Mouse (Mus musculus) yolk sac, embryonic 10.5 days (tissue): Measurements from ENCODE around the gene Pfkl.
"Not testable (repeated sequence)": the region's sequence is repeated elsewhere in the genome, so short reads cannot be mapped to it uniquely, and the experiment has no call there.

Experiments used
- DNase-seq: peaks from one replicate; pipeline ENCODE4 v3.0.0-alpha.2; 2017; ENCODE audit warnings: low spot score

The Pfkl gene

GRCm38 (mm10) chr10:78009945-78010293, at the start of gene Pfkl:
TSS of gene Pfkl (minus strand) at chr10:78010083.
- DNase-seq = no peak

DNA sequence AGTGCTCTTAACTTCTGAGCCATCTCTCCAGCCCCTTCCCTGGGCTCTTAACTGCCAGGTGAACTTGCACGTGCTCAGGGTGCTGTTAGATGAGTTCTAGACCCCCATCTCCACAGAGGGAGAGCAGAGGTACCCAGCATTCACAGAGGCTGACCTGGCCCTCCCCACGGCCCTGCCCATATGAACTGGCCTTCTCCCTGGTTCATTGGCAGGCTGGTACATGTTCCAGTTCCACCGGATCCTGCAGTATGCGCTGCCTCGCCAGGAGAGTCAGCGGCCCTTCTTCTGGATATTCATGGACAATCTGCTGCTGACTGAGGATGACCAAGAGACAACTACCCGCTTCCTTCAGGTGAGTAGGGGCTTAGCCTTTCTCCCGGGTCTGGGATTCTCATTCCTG, 47.2 kb upstream of the Pfkl start:
- DNase-seq = no peak

GRCm38 (mm10) chr10:78054633-78055565, 45.0 kb upstream of the Pfkl start:
- no peak for DNase-seq

DNA sequence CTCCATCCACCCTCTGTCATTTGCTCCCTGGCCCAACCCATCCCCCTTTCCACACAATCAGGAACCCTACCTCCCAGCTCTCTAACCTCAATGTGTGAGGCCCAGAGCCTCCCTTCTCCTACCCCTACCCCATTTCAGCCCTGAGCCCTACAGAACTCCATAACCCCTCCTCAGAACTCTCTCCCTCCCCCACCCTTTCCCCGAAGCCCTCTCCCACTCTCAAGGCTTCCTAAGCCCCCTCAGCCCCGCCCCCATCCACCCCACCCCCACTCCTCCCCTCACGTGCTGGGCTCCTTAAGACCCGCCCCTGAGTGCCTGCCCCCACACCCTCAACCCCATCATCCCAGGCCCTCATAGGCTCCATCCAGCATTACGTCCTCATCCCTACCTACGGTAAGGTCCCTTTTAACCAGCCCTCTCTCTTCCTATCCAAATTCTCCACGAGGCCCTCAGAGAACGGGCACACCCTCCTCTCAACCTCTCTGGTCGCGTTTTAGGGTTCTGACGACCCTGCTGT, 39.7 kb upstream of the Pfkl start:
- DNase-seq = no peak

- DNase-seq = no peak
Measured at GRCm38 (mm10) chr10:78048061-78048730, 38.3 kb upstream of the Pfkl start.

- DNase-seq = no peak
Measured at GRCm38 (mm10) chr10:78046388-78046787, 36.5 kb upstream of the Pfkl start.

DNA sequence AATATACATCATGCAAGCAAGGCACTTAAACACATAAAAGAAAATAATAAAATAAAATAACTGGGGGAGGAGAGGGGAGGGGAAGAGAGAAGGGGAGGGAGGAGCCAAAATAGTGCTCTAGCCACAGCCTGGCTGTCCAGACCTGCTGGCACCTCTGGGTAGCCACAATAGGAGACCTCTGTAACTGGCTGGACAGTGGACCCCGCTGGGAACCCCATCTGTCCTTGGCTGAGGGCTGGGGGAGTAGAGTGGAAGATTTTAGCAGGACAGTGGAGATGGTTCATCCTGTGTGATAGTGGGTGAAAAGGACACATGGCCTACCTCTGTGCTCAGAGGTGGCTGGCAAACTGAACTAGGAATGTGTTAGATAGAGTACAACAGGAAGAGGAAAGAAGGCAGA, 34.6 kb upstream of the Pfkl start:
- DNase-seq = no peak

DNA sequence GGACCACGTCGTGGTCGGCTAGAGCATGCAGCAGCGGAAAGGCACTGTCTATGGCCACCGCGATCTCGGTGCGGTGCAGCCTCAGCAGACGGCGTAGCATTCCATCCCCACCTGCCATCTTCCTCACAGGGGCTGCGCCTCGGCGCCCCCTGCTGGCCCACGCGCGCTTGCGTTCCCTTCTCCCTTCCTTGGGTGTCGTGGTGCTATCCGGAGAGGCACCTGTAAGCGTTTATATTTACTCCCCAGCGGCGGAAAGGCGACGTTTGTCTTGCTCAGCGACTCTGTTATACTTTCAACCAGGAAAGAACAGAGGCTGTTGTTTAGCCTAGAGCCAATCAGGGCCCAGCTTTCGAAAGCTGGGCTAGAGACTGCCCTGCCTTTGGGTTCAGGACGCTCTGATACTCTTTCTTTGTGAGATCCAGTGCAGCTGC, 33.5 kb upstream of the Pfkl start, which contains the start of gene Aire:
Gene Aire (minus strand): TSS at position 205 of the 431 bp plus-strand sequence.
- peak; percentile 72 for DNase-seq

DNA sequence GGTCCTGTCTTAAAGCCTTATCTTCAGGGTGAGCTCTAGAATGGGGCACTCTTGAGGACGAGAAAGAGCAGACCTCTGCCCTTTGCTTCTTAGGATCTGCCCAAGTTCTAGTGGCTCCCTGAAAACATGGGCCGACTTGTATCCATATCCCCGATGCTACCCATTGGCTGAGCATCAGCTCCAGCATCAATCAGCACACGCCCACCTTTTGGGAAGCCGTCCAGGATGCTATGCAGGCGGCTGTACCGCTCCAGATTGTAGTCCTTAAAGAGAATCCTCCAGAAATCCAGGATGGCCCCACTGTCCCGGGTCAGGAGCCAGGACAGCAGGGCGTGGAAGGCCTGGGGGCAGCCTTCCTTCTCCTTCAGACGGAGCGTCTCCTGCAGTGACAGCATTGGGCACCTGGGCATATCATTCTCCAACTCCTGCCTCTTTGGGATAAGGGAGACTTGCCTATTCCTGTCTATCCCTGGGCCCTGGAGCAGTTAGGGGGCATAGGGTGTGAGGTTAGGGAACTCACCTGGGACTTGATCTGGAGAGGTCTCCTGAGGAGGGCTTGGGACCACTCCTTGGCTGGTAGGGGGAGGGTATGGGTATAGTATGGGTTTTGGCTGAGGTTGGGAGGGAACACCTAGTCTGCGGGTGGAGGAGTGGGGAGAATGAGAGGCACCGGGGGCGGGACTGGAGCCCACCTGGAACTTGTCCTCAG, 33.0 kb upstream of the Pfkl start:
- no peak for DNase-seq

GRCm38 (mm10) chr10:78042096-78042495, 32.2 kb upstream of the Pfkl start:
- no peak for DNase-seq

GRCm38 (mm10) chr10:78041647-78042046, 31.8 kb upstream of the Pfkl start, which contains the start of gene Dnmt3l:
TSS of gene Dnmt3l (plus strand) at chr10:78041947.
- no peak for DNase-seq

DNA sequence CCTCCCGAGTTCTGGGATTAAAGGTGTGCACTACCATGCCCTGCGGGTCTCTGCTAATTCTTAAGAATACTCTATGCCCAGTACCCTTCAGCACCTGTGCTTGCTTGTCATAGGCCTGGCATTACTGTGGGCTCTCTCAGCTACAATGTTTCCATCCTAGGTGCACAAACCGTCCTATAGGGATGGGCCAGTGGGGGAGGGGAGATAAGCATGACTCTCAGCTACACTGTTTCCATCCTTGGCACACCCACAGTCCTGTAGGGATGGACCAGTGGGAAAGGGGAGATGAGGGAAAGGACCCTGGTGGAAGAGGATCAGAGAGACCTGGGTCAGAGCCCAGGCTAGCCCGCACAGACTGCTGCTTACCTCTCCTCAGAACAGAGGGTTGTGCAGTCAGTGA, 27.3 kb upstream of the Pfkl start:
- no peak for DNase-seq

DNA sequence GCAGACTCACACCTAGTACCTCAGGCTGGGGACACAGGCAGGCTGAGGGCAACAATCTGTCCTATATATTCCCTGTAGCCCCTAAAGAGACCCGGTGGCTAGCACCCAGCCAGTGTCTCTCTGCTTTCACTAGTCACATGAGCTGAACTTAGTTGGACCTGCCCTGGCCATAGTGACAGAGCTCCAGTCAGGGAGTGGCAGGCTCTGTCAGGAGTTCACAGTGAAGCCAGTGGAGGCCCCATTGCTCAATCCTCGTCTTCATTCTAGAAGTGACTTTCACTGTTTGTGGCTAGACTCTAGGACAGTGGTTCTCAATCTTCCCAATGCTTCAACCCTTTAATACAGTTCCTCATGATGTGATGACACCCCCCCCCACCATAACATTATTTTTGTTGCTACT, 22.1 kb upstream of the Pfkl start:
- no peak for DNase-seq

GRCm38 (mm10) chr10:78029080-78029479, 19.2 kb upstream of the Pfkl start:
- no peak for DNase-seq

DNA sequence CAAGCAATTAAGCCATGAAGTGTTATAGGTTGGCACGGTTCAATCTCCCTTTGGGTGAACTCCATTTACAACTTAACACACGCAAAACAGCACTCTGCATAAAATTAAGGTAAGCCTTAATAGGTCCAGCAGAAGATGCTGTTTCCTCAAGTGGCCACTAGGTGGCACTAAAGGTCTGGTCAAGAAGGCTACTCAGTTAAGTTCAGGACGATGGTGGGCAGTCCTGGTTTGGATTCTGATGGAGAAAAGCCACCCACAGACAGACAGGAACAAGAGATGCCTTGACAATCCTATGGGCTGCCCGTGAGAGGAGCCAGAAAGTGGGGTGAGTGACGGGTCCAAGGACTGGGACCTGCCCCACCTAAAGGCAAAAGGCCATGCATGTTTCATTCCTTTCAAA, 18.2 kb upstream of the Pfkl start:
- peak; percentile 53 for DNase-seq

DNA sequence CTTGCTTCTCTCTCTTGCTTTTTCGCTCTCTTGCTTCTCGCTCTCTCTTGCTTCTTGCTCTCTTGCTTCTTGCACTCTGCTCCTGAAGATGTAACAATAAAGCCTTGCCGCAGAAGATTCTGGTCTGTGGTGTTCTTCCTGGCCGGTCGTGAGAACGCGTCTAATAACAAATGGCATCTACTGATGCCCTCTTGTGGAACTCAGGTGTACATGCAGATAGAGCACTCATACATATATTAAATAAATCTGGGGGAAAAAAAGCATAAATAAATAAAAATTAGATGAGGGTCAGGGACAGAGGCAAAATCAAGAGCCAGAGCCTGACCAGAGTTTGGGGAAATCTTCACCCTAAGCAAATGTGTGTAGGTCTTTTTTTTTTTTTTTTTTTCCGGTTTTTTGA, 15.6 kb upstream of the Pfkl start:
- DNase-seq = not testable (repeated sequence)

DNA sequence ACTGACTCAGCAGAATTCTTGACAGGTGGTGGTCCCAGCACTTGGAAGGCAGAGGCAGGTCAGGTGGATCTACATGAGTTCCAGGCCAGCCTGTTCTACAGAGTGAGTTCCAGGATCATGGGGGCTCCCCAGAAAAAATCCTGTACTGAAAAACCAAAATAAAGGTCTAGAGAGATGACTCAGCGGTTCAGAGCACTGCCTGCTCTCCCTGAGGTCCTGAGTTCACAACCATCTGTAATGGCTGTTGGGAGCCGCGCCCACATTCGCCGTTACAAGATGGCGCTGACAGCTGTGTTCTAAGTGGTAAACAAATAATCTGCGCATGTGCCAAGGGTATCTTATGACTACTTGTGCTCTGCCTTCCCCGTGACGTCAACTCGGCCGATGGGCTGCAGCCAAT, 10.1 kb upstream of the Pfkl start:
- DNase-seq = not testable (repeated sequence)

DNA sequence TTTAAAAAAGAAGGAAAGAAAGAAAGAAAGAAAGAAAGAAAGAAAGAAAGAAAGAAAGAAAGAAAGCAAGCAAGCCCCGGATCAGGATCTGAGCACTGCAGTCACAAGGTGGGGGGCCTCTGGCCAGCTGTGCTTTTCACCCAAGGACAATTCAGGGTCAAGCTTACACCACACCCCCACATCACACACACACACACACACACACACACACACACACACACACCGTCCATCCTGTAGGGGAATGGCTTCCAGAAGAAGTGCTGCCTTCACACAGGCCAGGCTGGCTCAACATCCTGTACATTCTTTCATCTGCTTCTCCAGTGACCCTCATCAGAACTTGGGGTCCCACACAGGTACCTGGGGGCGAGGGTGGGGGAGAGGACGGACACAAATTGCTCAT, 9.4 kb upstream of the Pfkl start:
- no peak for DNase-seq

DNA sequence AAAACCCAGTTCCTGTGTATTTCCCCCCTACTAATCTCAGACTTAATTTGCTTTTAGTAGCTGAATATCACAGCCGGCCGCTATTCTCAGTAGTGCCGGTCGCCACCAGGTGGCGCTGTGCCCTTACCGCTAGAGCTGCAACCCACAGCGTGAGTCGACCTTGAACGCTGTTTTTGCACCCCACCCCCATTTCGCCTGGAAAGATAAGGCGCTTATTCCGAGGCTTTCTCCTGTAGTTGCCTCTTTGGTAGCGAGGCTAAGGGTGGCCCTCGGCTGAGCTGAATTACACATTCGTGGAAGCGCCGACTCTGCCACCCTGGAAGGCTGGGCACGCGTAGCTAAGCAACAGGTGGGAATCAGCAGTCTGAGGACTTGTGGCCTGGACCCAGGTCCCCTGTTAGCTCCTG, 8.9 kb upstream of the Pfkl start:
- DNase-seq = peak; percentile 69

GRCm38 (mm10) chr10:78016366-78016765, 6.5 kb upstream of the Pfkl start:
- no peak for DNase-seq

DNA sequence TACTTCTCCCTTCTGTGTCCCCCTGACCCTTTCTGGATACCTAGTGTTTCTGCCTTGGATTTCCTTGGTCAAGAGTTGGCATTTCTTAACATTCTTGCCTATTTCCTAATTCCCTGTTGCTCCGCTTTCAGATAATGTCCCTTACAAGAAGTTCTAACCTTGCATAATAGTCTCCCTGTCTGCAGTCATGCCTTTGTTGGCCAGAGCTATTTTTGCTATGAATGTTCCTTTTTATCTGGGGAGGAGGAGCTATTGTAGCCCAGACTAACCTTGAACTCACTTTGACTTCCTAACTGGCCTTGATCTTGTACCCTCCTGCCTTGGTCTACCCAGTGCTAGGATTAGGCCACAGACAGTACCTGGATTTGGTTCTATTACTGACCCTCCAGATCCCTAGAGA, 5.6 kb upstream of the Pfkl start:
- DNase-seq = no peak
